Mouse (Mus musculus) right cerebral cortex, adult 18-20 months (tissue): ENCODE results near the gene Wdr54.

Source experiments
- DNase-seq: peaks from one replicate; pipeline ENCODE4 v3.0.0; 2022; ENCODE audit warnings: mixed read lengths

Gene Wdr54

GRCm38 (mm10) chr6:83101688-83102556 is 54.3 kb downstream of the Wdr54 start:
- DNase-seq: peak; percentile 59

DNA sequence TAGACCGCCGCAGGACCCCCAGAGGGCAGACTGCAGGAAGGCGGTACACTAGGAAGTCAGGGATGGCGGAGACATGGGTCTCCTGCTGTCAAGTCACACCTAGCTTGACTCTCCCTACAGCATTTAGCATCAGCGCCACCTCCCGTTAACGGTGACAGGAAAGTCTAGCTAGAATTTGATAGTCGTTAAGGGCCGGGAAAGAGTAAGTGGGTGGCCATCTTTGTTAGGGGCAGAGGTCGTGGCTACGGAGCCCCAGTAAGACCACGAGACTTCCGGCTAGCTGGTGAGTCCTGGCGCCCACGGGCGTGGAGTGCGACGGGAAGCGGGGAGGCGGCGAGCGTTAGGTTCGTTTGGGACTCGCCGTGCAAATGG is 54.9 kb downstream of the Wdr54 start, which contains the start of the genes Ccdc142 and Gm42688:
TSS of gene Ccdc142 (plus strand) at position 286 of the 372 bp plus-strand sequence.
TSS of gene Gm42688 (plus strand) at position 302 of the 372 bp plus-strand sequence.
- DNase-seq: peak; percentile 92
